In the genomic region with DNA sequence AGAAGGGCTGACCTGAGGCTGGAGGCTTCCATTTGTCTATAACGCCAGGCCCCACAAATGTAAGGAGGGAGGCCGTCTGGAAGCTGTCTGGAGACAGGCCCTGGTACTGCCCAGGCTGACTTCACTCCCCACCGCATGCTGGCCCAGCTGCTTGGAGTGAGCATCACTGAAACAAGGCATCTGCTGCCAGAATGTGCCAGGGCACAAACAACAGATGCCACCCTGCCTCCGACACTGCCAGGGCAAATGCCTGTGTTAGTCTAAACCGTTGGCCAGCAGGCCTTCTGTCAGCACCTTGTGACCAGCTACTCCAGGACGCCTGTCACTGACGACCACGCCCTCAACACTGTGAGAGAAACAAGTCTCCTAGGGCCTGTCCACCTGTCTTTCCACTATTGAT, we compare ENCODE assay signal across 20 mouse cellular contexts. TPM values are rescaled to one million over a fixed set of nuclear protein-coding genes. Genes with fewer than 3 reads are reported as not detected.
A peak's percentile ranks its signal among the peaks of the same experiment; 100 is the strongest.
DNase-seq lines count a peak whose midpoint lies in the region; ATAC-seq and TF ChIP-seq lines count a peak whose summit lies in the region.
"Had no signal": no experiment of that assay in that cellular context is flagged by ENCODE, and none has a peak within 500 bp of the region (broad histone marks: within the 10 kb centered on the region; RNA-seq: fewer than 3 reads in every experiment).

No protein-coding gene starts in this region.

- H3ac ChIP-seq in myocyte (ENCODE audit: control insufficient read depth, insufficient read length) = no peak overlapping the region

- WGBS in midbrain, postnatal 0 days = 82% methylated on average over 8 of the region's 8 CpGs
- 81% methylated on average over 8 of the region's 8 CpGs for WGBS in midbrain, embryonic 15.5 days

- no peak for TF ChIP-seq POLR2A in myocyte (IDR thresholded peaks at IDR 0.05; ENCODE audit: insufficient read length, low read depth)

- no peak overlapping the region for H3K27ac ChIP-seq in gastrocnemius, adult 2 months
- H3K27ac ChIP-seq in midbrain, postnatal 0 days (ENCODE audit: low read depth, low read length) = no peak overlapping the region
- no peak overlapping the region for H3K27ac ChIP-seq in midbrain, embryonic 15.5 days
- H3K27ac ChIP-seq: heart, embryonic 15.5 days; limb, embryonic 12.5 days; macrophage had no signal

- DNase-seq in gastrocnemius, adult 2 months = peak; percentile 20
- DNase-seq in gastrocnemius, adult 18-20 months (ENCODE audit: low spot score) = no peak
- peak; percentile 60 for DNase-seq in midbrain, postnatal 0 days (ENCODE audit: low spot score)
- peak; percentile 28 to 51 for DNase-seq in cerebellum, postnatal 36 days
- DNase-seq in right cerebral cortex, adult 18-20 months = no peak
- DNase-seq in frontal cortex, postnatal 14 days (ENCODE audit: low spot score in 2 of 2) = no peak
- DNase-seq: B cell, adult 2 months; gastrocnemius, postnatal 25 days; thymus, postnatal 4 days had no signal

- H3K4me2 ChIP-seq in midbrain, postnatal 0 days (ENCODE audit: low read depth, low read length, poor library complexity, severe bottlenecking) = no peak overlapping the region
- H3K4me2 ChIP-seq in midbrain, embryonic 15.5 days = no peak overlapping the region
- no peak overlapping the region for H3K4me2 ChIP-seq in myocyte (ENCODE audit: low read depth)
- H3K4me2 ChIP-seq: heart, embryonic 15.5 days; limb, embryonic 12.5 days had no signal

- intact Hi-C loops in gastrocnemius, adult 2 months (cut with DNase I) = no loop called here

- H3K27me3 ChIP-seq in midbrain, postnatal 0 days (ENCODE audit: insufficient read depth, low read length) = no peaks in the 10 kb centered on the region
- H3K27me3 ChIP-seq in midbrain, embryonic 15.5 days (replicated peaks) = no peaks in the 10 kb centered on the region
- no peaks in the 10 kb centered on the region for H3K27me3 ChIP-seq in myocyte (ENCODE audit: control insufficient read depth, insufficient read depth, insufficient read length)
- H3K27me3 ChIP-seq: heart, embryonic 15.5 days; limb, embryonic 12.5 days had no signal

- H3K79me2 ChIP-seq in myocyte (ENCODE audit: control insufficient read depth, insufficient read depth) = no peaks in the 10 kb centered on the region

- H3K36me3 ChIP-seq in midbrain, postnatal 0 days (ENCODE audit: insufficient read depth, low read length) = no peaks in the 10 kb centered on the region
- no peaks in the 10 kb centered on the region for H3K36me3 ChIP-seq in midbrain, embryonic 15.5 days (replicated peaks)
- no peaks in the 10 kb centered on the region for H3K36me3 ChIP-seq in myocyte (ENCODE audit: control insufficient read depth, insufficient read depth)
- H3K36me3 ChIP-seq: heart, embryonic 15.5 days; limb, embryonic 12.5 days had no signal

- ATAC-seq in midbrain, postnatal 0 days (ENCODE audit: low FRiP score) = 0 out of 2 replicates have a peak, but pooled peaks have one; percentile 20
- no peak for ATAC-seq in midbrain, embryonic 15.5 days (replicated peaks)

- no peak overlapping the region for H3K9ac ChIP-seq in midbrain, postnatal 0 days (replicated peaks; ENCODE audit: low read length, poor library complexity, severe bottlenecking)
- H3K9ac ChIP-seq in midbrain, embryonic 15.5 days = no peak overlapping the region
- H3K9ac ChIP-seq: heart, embryonic 15.5 days; limb, embryonic 12.5 days had no signal

- no peak overlapping the region for H3K4me3 ChIP-seq in gastrocnemius, adult 2 months
- H3K4me3 ChIP-seq in midbrain, postnatal 0 days (ENCODE audit: low read depth, low read length) = no peak overlapping the region
- H3K4me3 ChIP-seq in midbrain, embryonic 15.5 days = no peak overlapping the region
- H3K4me3 ChIP-seq in myocyte = no peak overlapping the region
- H3K4me3 ChIP-seq: heart, embryonic 15.5 days; limb, embryonic 12.5 days had no signal

- H3K4me1 ChIP-seq in midbrain, postnatal 0 days (ENCODE audit: insufficient read depth, low read length) = no peaks in the 10 kb centered on the region
- no peaks in the 10 kb centered on the region for H3K4me1 ChIP-seq in midbrain, embryonic 15.5 days
- H3K4me1 ChIP-seq: heart, embryonic 15.5 days; limb, embryonic 12.5 days had no signal

- TF ChIP-seq CTCF in gastrocnemius, adult 2 months (IDR thresholded peaks at IDR 0.05) = no peak
- TF ChIP-seq CTCF in midbrain, postnatal 0 days (IDR thresholded peaks at IDR 0.05) = no peak

- H3K9me3 ChIP-seq in midbrain, postnatal 0 days (ENCODE audit: low read length) = no peaks in the 10 kb centered on the region
- H3K9me3 ChIP-seq in midbrain, embryonic 15.5 days = no peaks in the 10 kb centered on the region
- H3K9me3 ChIP-seq: heart, embryonic 15.5 days; limb, embryonic 12.5 days had no signal

TF ChIP-seq in myocyte, 11 proteins besides CTCF, POLR2A, EP300 and RAD21:
- TF ChIP-seq MYOG (IDR thresholded peaks at IDR 0.05; ENCODE audit: control insufficient read depth in 1 of 3, insufficient read depth in 1 of 3, insufficient read length in 2 of 3, low read depth in 2 of 3) (peak in 2 of 3 experiments; percentile 22 to 76), MYOD1 (IDR thresholded peaks at IDR 0.05; ENCODE audit: control insufficient read depth in 1 of 3, insufficient read length in 2 of 3, low read depth in 2 of 3) (peak in 2 of 3 experiments; percentile 44 to 67), CEBPB (IDR thresholded peaks at IDR 0.05; ENCODE audit: insufficient read depth, poor library complexity, severe bottlenecking) (no peak), MAX (IDR thresholded peaks at IDR 0.05; ENCODE audit: low read depth) (no peak), TCF12 (IDR thresholded peaks at IDR 0.05; ENCODE audit: insufficient read depth, poor library complexity, severe bottlenecking) (no peak), TCF3 (IDR thresholded peaks at IDR 0.05; ENCODE audit: insufficient read length, low read depth) (peak; percentile 32)

RNA-seq across cellular contexts. Expression of a gene that starts 29.8 kb away (rescaled TPM):
- total RNA-seq in gastrocnemius, adult 2 months (2021) = not detected
- total RNA-seq in gastrocnemius, adult 18-20 months (2021) = not detected
- not detected in 2 replicates for total RNA-seq in midbrain, postnatal 0 days (2014; rRNA removed)
- polyA plus RNA-seq in midbrain, postnatal 0 days (2015; fragmentation: Nextera tagmentation; extraction: Ambion mirVana) = not detected in 2 replicates
- not detected in 2 replicates for polyA plus RNA-seq in midbrain, embryonic 15.5 days (2015; fragmentation: Nextera tagmentation; extraction: Ambion mirVana)
- not detected for polyA plus RNA-seq in myocyte (2012; fragmentation: generic; extraction: Trizol)
- total RNA-seq: adrenal gland, postnatal 4 days; ES-E14; gastrocnemius, postnatal 25 days had no signal
- polyA plus RNA-seq: heart, embryonic 15.5 days; intestine, embryonic 14.5 days; large intestine, adult 2 months; limb, embryonic 12.5 days; liver, embryonic 16.5 days; macrophage; stomach, embryonic 14.5 days had no signal

Comparison
In these comparisons a context has a peak if more than half of its experiments do, and no peak if none do; other contexts are left out.
1. DNase-seq: peak in gastrocnemius, adult 2 months (single experiment), midbrain, postnatal 0 days (single experiment) and cerebellum, postnatal 36 days (2 of 2); none in gastrocnemius, adult 18-20 months (single experiment), right cerebral cortex, adult 18-20 months (single experiment) and frontal cortex, postnatal 14 days (0 of 2).